Mouse (Mus musculus) thymus, adult 2 months (tissue): ENCODE results near the gene Tex52. TPM values are rescaled to one million over a fixed set of nuclear protein-coding genes. Genes with fewer than 3 reads are reported as not detected.

Experiments
- DNase-seq: peaks from one replicate; pipeline ENCODE4 v3.0.0; 2021
- H3K27ac ChIP-seq: fragments of 200-500 bp; 2 replicates; pipeline ENCODE4 v1.5.1; 2012; ENCODE audit warnings: low read length, control low read depth; ENCODE audit not compliant: control insufficient read depth, insufficient read depth
- H3K27me3 ChIP-seq: fragments of 200-500 bp; 2 replicates; pipeline ENCODE4 v1.6.1; 2012; ENCODE audit warnings: mild to moderate bottlenecking, low read length, moderate library complexity, mixed read lengths; ENCODE audit not compliant: control insufficient read depth, insufficient read depth
- H3K36me3 ChIP-seq: fragments of 200-500 bp; 2 replicates; pipeline ENCODE4 v1.6.1; 2012; ENCODE audit warnings: mild to moderate bottlenecking, low read length, moderate library complexity; ENCODE audit not compliant: control insufficient read depth, insufficient read depth
- H3K4me1 ChIP-seq: fragments of 200-500 bp; replicated peaks from 2 replicates; pipeline ENCODE4 v1.6.1; 2012; ENCODE audit warnings: low read length; ENCODE audit not compliant: control insufficient read depth, insufficient read depth
- H3K4me3 ChIP-seq: fragments of 200-500 bp; 2 replicates; pipeline ENCODE4 v1.5.1; 2012; ENCODE audit warnings: mild to moderate bottlenecking, low read length, control low read depth, moderate library complexity; ENCODE audit not compliant: control insufficient read depth, insufficient read depth
- CTCF ChIP-seq: fragments of 200-500 bp; IDR thresholded peaks from 2 replicates; pipeline ENCODE4 v1.5.1; 2012; ENCODE audit warnings: mild to moderate bottlenecking, control low read depth, low read length, moderate library complexity, borderline replicate concordance; ENCODE audit not compliant: control insufficient read depth, poor library complexity, insufficient read depth; ENCODE audit errors: extremely low read depth
- POLR2A ChIP-seq: fragments of 200-500 bp; IDR thresholded peaks from 2 replicates; pipeline ENCODE4 v1.6.1; 2012; ENCODE audit warnings: mild to moderate bottlenecking, low read length, control low read depth, moderate library complexity; ENCODE audit not compliant: control insufficient read depth, poor library complexity, insufficient read depth; ENCODE audit errors: extremely low read depth
- WGBS: fragments of 180-500 bp; shearing (Covaris S2); methylation state at CpG from one replicate; pipeline ENCODE4 v1.1.7; 2018; 5-methylcytosine and 5-hydroxymethylcytosine counted together
- polyA plus RNA-seq: library from polyadenylated mRNA; depleted of rRNA; stranded (reverse); fragments of >200 nt; gene quantifications from 2 replicates; pipeline ENCODE4 v1.2.3, GENCODE M21; 2012; rRNA removed

Gene Tex52
- polyA plus RNA-seq, 1 experiment, result 1.2 TPM

DNA sequence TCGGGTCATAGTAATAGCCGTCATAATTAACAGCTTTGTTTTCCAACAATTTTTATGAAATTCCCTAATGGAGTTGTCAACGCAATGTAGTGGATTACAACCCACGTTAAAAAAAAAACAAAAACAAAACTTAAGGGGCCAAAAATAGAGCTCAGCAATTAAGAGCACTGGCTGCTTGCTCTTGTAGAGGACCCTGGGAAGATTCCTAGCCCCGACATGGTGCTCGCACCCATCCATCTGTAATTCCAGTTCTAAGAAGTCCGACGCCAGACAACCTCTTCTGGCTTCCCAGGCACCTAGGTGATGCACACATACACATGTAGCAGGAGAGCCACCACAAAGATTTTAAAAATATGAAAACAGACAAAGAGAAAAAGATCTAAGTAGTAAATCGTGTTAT is 49.8 kb downstream of the Tex52 start:
- no peak overlapping the region for H3K27ac ChIP-seq
- 38% methylated on average over 9 of the region's 9 CpGs for WGBS
- H3K4me3 ChIP-seq, result peak overlapping the region; percentile 56; the same call in 1 of the 2 replicates
- H3K36me3 ChIP-seq, result no peaks in the 10 kb centered on the region
- H3K4me1 ChIP-seq, result peaks cover 2% of the 10 kb centered on the region
- TF ChIP-seq CTCF (no peak), POLR2A (no peak)
- no peak for DNase-seq
- no peaks in the 10 kb centered on the region for H3K27me3 ChIP-seq

DNA sequence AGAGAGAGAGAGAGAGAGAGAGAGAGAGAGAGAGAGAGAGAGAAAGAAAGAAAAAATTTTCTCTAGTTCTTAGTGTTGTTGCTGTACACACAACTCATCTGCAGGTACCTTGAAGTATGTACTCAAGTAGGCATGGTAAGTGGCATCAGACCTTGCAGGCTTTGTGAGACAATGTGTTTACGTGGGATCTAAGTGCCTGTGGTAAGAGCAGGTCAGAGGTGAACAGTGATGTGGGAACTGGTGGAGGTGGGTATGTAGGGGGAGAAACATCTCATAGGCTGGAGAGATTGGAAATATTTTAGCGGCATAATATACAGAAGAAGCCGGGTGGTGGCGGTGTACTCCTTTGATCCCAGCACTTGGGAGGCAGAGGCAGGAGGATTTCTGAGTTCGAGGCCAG is 52.3 kb downstream of the Tex52 start:
- no peak for DNase-seq
- H3K27me3 ChIP-seq, result no peaks in the 10 kb centered on the region
- WGBS, result 97% methylated on average over 5 of the region's 5 CpGs
- H3K27ac ChIP-seq, result no peak overlapping the region
- peaks cover 2% of the 10 kb centered on the region for H3K4me1 ChIP-seq
- TF ChIP-seq CTCF, result no peak
- no peak for TF ChIP-seq POLR2A
- H3K36me3 ChIP-seq, result peaks cover 20% of the 10 kb centered on the region
- no peak overlapping the region for H3K4me3 ChIP-seq

DNA sequence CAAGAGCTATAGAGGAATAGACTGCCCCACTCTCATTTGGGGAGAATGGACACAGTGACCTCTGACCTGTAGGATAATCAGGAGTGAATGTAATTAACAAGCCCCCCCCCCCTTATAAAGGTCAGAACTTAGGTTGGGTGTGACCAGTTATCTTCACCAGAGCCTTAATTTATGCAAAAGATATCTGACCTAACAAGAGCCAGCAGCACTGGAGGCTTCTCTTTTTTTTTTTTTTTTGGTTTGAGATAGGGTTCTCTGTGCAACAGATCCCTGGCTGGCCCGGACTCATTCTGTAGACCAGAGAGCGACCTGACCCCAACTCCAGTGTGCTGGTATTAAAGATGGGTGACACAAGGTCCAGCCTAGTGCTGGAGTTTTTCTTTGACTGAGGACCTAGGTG is 54.0 kb downstream of the Tex52 start:
- no peaks in the 10 kb centered on the region for H3K27me3 ChIP-seq
- peaks cover 2% of the 10 kb centered on the region; the same call in 1 of the 2 replicates for H3K4me1 ChIP-seq
- H3K27ac ChIP-seq, result no peak overlapping the region
- DNase-seq, result no peak
- H3K4me3 ChIP-seq, result no peak overlapping the region
- 100% methylated on average over 2 of the region's 2 CpGs for WGBS
- peaks cover 37% of the 10 kb centered on the region for H3K36me3 ChIP-seq
- no peak for TF ChIP-seq POLR2A

DNA sequence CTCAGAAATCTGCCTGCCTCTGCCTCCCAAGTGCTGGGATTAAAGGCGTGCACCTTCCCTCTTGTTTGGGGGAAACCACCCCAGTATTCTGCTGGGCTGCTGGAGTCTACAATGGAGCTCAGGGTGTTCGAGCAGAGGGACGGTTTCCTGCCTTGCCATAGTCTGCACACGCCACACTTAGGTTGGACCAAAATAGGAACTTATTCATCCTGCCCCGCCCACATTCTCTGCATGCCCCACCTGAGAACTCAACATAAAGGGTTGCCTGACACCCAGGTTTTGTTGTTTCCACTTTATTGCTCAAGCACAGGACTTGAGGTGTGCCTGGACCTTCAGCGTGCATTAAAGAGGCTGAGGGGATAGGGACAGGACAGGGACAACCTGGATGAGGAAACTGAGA is 54.6 kb downstream of the Tex52 start:
- Histone ChIP-seq H3K27ac (no peak overlapping the region), H3K4me1 (peaks cover 2% of the 10 kb centered on the region; the same call in 1 of the 2 replicates), H3K27me3 (no peaks in the 10 kb centered on the region), H3K4me3 (no peak overlapping the region), H3K36me3 (peaks cover 41% of the 10 kb centered on the region)
- WGBS, result 91% methylated on average over 6 of the region's 6 CpGs
- TF ChIP-seq POLR2A, result no peak
- no peak for TF ChIP-seq CTCF
- no peak for DNase-seq

DNA sequence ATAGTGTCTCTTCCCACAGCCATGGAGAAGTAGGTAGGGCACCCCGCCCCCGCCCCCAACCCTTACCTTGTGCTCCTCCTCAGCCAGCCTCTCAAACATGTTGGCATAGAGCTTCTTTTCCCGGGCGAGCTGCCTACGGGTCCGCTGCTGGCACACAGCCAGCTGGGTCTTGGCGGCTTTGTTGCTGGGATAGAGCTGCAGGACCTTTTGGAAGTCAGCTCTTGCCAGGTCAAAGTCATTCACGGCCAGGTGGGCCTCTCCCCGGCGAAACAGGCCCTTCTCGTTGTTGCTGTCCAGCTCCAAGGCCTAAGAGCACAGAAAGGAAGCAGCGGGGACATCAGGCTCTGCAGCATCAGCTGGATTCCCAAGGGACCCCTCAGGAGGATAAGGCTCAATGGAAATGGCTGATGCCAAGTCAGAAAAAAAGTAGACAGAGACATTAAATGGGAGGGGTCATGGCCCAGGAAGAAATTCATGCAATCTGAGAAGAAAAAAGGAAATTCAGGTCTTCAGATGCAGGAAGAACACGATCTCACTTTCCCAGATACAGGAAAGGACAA is 57.2 kb downstream of the Tex52 start:
- Histone ChIP-seq H3K36me3 (peaks cover 51% of the 10 kb centered on the region), H3K27ac (no peak overlapping the region), H3K4me3 (no peak overlapping the region), H3K4me1 (peaks cover 5% of the 10 kb centered on the region), H3K27me3 (no peaks in the 10 kb centered on the region)
- 93% methylated on average over 13 of the region's 13 CpGs for WGBS
- no peak for DNase-seq
- TF ChIP-seq POLR2A (no peak), CTCF (no peak)

DNA sequence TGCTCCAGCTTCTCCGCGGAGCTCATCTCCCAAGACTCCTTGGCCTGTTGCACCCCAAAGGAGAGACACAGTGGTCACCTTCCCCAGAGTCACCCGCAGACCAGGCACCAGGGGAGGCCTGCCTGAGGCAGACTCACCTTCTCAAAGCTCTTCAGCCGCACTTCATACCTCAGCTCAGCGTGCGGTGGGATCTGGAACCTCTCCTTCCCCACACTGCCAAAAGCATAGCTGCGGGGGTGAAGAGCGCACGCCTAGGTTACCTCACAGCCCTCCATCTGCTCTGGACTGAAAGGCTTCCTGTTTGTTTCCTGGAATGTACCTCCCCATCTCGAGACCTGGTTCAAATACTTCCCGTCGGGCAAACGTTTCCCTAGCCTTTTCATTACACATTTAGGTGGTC is 58.3 kb downstream of the Tex52 start:
- peaks cover 51% of the 10 kb centered on the region for H3K36me3 ChIP-seq
- no peak overlapping the region for H3K27ac ChIP-seq
- H3K4me1 ChIP-seq, result peaks cover 6% of the 10 kb centered on the region
- no peak for DNase-seq
- 93% methylated on average over 13 of the region's 13 CpGs for WGBS
- TF ChIP-seq POLR2A, result no peak
- no peak for TF ChIP-seq CTCF
- no peaks in the 10 kb centered on the region for H3K27me3 ChIP-seq
- no peak overlapping the region for H3K4me3 ChIP-seq

Other genes with a start within 250 kb of the Tex52 start
- 33.3 and 36.7 TPM in 2 replicates for gene Tspan9, start 231.9 kb upstream of the Tex52 start, polyA plus RNA-seq
- 0.53 and 0.59 TPM in 2 replicates for gene Tead4, start 74.6 kb upstream of the Tex52 start, polyA plus RNA-seq
- gene Tulp3, start 19.6 kb upstream of the Tex52 start, polyA plus RNA-seq, result 23.5 and 28.0 TPM in 2 replicates
- 51.7 and 62.0 TPM in 2 replicates for gene Rhno1, start 12.5 kb upstream of the Tex52 start, polyA plus RNA-seq
- gene Foxm1, start 12.5 kb upstream of the Tex52 start, polyA plus RNA-seq, result 115 and 149 TPM in 2 replicates
- not detected in 2 replicates for gene Gm44596, start within 50 bp of the Tex52 start, polyA plus RNA-seq
- 0.59 TPM in 2 replicates for gene Nrip2, start 23.8 kb downstream of the Tex52 start, polyA plus RNA-seq
- 55.6 and 56.4 TPM in 2 replicates for gene Itfg2, start 49.5 kb downstream of the Tex52 start, polyA plus RNA-seq
- gene Fkbp4, start 63.2 kb downstream of the Tex52 start, polyA plus RNA-seq, result 138 and 139 TPM in 2 replicates
- 0.03 and 1.5 TPM in 2 replicates for gene Pzp, start 151.3 kb downstream of the Tex52 start, polyA plus RNA-seq
- gene A2ml1, start 206.2 kb downstream of the Tex52 start, polyA plus RNA-seq, result 0.31 and 0.73 TPM in 2 replicates
- 0.52 and 0.67 TPM in 2 replicates for gene Klrb1a, start 248.1 kb downstream of the Tex52 start, polyA plus RNA-seq